Mouse (Mus musculus) cerebellum, postnatal 4 days (tissue): ENCODE results near the gene Rp2.
"Not testable (repeated sequence)": the region's sequence is repeated elsewhere in the genome, so short reads cannot be mapped to it uniquely, and the experiment has no call there.

Source experiments
- DNase-seq, 2 experiments: peaks; one replicate each; pipeline ENCODE4 v3.0.0; 2022; ENCODE audit warnings: low spot score in 2 of 2, mixed read lengths in 1 of 2

The Rp2 gene

GRCm38 (mm10) chrX:20364391-20365365 lies at the start of gene Rp2:
Rp2 (plus strand) TSS chrX:20364481.
- DNase-seq = peak; percentile 40 to 61

DNA sequence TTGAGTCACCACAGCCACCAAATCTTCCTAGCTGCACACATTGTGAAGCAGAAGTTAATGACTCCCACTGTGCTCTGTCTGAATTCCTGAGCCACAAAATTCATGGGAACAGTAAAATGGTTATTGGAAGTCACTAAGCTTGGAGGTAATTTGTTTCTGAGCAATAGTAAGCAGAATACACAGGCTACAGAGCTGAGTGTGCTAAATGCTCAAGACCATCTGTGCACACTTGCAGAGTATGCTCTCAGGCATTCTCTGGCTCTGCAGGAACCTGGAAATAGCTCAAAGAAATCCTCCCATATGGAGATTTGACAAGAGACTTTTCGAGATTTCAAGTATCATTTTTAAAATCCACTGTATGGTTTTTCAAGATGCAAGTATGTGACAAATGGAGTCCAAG lies 31.5 kb upstream of the Rp2 start:
- no peak for DNase-seq

GRCm38 (mm10) chrX:20335722-20336121 lies 28.6 kb upstream of the Rp2 start:
- peak; percentile 26 to 42 for DNase-seq

DNA sequence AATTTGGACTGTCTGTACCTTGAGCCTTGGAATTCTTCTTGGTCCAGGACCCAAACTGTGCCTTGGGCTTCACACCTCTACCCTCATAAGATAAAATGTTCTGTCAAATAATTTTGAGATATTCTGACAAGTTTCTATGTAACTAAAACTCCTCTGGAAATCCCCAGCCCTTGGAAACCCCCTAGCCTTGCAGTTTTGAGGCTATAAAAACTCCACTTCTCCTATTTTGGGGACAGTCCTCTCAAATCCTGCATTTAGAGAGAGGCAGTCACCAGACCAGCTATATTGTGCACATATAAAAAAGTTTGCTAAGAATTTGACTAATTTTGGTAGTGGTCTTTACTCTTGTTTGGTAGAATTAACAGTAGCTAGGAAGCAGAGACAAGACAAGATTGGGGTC lies 19.3 kb upstream of the Rp2 start:
- no peak for DNase-seq

GRCm38 (mm10) chrX:20346355-20346754 lies 17.9 kb upstream of the Rp2 start:
- DNase-seq = no peak

- not testable (repeated sequence) for DNase-seq
These were observed 14.0 kb upstream of the Rp2 start for GRCm38 (mm10) chrX:20350241-20350640.

DNA sequence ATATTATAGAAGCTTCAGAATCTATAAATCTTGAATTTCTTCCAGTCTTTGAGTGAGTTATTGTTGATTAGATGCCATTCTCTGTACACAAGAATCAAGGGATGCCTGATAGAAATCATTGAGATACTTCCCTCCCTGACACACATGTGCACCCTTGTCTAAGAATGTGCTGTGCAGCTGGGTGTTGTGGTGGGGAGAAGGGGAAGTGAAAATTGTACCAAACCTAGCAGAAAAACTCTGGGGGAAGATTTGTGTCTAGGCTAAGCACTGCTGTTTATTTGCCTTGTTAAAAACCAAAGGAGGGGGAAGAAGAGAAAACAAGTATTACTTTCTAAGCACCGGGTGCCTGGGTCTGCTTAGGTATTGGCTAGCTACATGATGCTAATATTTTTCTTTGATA lies 9.0 kb upstream of the Rp2 start:
- DNase-seq = no peak

DNA sequence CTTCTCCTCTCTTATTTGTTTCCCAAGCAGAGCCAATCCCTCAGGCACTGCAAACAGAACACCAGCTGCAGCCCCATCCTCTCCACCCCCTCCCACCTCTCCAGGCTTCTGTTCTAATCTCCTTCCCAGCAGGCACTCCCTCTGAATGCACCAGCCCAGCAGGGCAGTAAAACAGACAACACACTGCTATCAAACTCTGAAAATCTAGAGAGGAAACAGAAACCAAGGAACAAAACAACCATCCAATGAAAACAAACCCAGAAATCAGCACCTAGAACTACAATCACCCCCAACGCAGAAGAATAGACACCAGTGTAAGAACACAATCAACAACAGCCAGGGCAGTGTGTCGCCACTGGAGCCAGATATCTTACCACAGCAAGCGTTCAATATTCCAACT lies 8.0 kb upstream of the Rp2 start:
- DNase-seq = no peak

GRCm38 (mm10) chrX:20366036-20366435 lies 1.8 kb downstream of the Rp2 start:
- no peak for DNase-seq

DNA sequence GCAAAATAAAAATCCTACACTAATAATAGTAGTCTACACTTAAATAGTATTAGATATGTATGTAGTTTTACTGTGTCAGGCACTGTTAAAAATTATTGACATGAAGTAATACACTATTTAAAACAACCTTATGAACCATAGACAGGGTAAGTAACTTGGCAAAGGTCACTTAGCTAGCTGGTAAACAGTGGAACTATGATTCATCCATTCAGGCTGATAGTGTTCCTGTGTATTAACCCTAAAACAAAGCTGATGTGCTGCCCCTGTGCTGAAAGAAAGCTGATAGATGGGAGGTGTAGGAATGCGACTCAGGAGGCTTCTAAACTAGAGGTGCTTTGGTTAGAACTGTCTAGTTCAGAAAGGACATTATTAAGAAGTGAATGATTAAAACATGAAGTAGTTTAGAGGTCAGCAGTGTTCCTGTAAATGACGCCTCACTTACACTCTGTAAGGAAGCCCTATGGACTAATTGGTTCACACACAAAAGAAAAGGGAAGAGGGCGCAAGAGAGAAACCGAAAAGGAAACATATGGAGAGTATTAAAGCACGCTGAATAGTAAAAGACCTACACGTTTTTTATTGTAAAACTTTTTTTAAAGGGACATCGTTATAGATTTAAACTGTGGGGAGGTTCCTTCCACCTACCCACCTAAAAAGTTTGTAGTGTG lies 15.2 kb downstream of the Rp2 start:
- no peak for DNase-seq

GRCm38 (mm10) chrX:20382260-20382659 lies 18.0 kb downstream of the Rp2 start:
- DNase-seq = no peak

GRCm38 (mm10) chrX:20387006-20387405 lies 22.7 kb downstream of the Rp2 start:
- no peak for DNase-seq

DNA sequence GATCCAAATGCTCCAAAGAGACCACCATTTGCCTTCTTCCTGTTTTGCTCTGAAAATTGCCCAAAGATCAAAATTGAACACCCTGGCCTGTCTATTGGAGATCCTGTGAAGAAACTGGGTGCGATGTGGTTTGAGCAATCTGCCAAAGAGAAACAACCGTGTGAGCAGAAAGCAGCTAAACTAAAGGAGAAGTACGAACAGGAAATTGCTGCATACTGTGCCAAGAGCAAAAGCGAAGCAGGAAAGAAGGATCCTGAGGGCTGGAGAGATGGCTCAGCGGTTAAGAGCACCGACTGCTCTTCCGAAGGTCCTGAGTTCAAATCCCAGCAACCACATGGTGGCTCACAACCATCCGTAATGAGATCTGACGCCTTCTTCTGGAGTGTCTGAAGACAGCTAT lies 27.7 kb downstream of the Rp2 start:
- not testable (repeated sequence) for DNase-seq

DNA sequence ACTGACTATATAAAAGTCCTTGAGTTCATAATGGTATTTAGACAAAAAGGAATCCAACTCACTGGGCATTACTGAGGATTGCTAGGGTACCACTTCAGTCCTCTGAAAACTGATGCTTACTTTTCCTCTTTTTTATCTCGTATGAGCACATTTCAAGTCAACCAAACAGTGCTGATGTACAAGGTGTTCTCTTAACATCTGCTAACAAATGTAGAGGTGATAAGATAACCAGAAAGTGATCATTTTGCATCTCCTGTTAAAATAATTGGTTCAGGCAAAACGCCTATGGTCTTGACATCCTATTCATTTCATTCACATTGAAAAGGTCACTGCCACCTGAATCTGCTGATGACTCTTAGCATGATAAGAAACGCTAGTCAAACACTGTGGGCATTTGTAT lies 28.7 kb downstream of the Rp2 start:
- no peak for DNase-seq

- DNase-seq = no peak
These were observed 39.8 kb downstream of the Rp2 start for GRCm38 (mm10) chrX:20404068-20404467.

DNA sequence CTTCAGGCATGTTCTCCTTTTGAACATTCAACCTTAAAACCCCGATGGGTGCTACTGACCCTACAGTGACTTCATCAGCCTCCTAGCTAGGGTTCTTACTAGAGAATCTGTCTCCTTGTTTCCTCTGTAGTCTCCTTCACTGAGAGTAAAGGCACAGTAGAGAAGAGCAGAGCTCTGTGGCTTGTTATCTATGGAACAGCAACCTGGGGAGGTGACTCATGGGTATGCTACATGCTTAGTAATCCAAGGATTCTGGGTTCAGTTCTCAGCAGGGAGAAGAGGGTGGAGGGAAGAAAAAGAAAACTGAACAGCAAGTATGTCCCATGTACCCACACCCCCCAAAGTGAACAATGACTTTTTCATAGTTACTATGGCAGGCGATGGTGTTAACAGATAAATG lies 42.6 kb downstream of the Rp2 start:
- DNase-seq = no peak

- DNase-seq = no peak
These were observed 43.4 kb downstream of the Rp2 start for GRCm38 (mm10) chrX:20407676-20408075.

GRCm38 (mm10) chrX:20411382-20411781 lies 47.1 kb downstream of the Rp2 start:
- DNase-seq = no peak

- DNase-seq = no peak
These were observed 47.9 kb downstream of the Rp2 start for GRCm38 (mm10) chrX:20412221-20412620.

DNA sequence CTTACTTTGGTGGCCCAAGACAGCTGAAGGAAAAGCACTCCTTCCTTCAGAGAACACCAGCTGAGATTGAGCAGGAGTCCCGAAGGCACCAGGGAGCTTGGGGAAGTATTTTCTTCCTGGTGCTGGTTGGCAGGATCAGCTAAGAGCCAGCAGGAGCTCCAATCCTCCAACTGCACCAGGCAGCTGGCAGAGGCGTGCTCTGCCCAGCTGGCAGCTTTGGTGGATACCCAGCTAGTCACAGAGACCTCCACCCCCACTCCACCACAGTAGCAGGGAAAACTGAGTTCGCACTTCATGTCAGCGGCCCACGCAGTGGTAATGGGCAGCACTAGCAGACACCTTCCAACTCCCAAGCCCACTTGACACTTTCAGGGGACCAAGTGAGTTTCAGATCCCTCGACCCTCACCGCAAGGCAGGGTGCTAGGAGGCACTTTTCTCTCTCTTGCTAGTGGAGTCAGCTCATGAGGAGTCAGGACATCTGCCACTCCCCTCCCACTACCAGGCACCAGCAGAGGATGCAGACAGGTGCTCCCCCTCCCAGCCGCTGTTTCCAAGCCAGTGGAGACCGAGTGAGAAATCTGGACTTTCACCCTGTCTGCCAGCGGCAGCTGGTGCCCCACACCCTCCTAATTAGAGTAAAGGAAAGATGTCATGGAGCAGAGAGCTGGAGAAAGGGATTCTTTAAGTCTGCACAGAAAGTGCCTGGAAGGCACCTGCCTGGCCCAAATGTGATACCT lies 50.8 kb downstream of the Rp2 start:
- peak in 1 of 2 experiments; percentile 34 for DNase-seq

- DNase-seq = no peak
These were observed 54.2 kb downstream of the Rp2 start for GRCm38 (mm10) chrX:20418461-20418860.

DNA sequence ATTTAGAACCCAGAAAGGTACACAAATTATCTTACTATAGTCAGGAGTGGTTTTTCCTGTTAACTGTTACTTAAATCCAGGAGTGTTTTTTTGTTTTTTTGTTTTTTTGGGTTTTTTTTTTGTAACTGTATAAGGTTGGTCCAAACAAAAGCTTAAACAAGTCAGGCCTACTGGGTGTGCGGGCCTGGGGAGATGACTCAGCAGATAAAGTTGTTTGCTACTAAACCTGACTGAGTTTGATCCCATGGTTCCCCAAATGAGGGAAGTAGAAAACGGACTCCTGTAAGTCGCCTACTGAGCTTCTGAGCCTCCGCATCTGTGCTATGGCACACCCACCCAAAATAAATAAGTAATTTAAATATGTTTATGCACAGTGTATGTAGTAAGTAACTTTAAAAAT lies 55.3 kb downstream of the Rp2 start:
- DNase-seq = no peak
